Mouse (Mus musculus) liver, embryonic 14.5 days (tissue): ENCODE measurements around the gene Slc26a9.

Experiments
- CTCF ChIP-seq: IDR thresholded peaks from 2 replicates; pipeline ENCODE4 v1.5.1; 2016; ENCODE audit warnings: antibody characterized with exemption, low read depth, control low read depth
- EP300 ChIP-seq: IDR thresholded peaks from 2 replicates; pipeline ENCODE4 v1.6.1; 2016; ENCODE audit warnings: antibody characterized with exemption, low read depth

GRCm38 (mm10) chr1:131723549-131723948, 20.3 kb upstream of the Slc26a9 start:
- TF ChIP-seq CTCF (no peak), EP300 (no peak)
